Mouse (Mus musculus): ENCODE results near the gene Olfml2b. TPM values are rescaled to one million over a fixed set of nuclear protein-coding genes. Genes with fewer than 3 reads are reported as not detected.

The Olfml2b gene
- polyA plus RNA-seq, 1 experiment from 2014 or later, result 7.2 TPM

DNA sequence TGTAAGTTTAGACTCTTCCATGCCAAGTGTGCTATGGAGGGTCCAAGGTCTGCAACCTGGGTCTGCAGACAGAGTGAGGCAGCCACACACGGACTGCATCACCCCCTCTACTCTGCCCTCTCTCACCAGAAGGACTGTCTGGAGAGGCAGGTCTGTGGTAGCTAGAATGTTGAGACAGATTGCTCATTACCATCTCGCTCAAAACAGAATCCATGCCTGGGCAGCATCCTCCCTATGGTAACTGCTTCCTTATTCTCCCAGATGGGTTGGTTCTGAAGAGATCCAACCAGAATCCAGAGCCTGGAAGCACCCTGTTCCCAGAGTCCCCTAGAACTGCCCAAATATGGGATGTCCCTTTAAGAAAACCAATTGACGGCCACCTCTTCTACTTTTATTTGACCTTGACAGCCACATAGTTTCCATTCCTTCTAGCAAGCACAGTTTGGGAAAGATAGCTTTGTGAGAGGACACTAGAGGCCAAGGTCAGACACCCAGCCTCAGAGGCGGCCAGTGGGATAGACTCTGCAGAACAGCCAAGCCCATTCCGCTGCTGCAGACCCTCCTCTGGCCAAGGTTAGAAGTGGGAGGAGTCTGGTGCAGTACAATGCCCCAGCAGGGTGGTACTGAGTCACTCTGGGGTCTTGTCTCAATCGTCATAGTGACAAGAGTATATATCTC, 6.9 kb downstream of the Olfml2b start:
- no peak overlapping the region for H3K27ac ChIP-seq (replicated peaks; ENCODE audit: low read depth, low read length)
- no peaks in the 10 kb centered on the region for H3K4me1 ChIP-seq (ENCODE audit: control insufficient read depth, insufficient read depth, low read length)
- no peak overlapping the region for H3K9ac ChIP-seq (replicated peaks; ENCODE audit: low read length)
- DNase-seq (ENCODE audit: low spot score) (no peak), ATAC-seq (replicated peaks; ENCODE audit: insufficient number of reproducible peaks, low FRiP score, low TSS enrichment, low read depth) (no peak)
- no peaks in the 10 kb centered on the region for H3K27me3 ChIP-seq (ENCODE audit: control insufficient read depth, insufficient read depth, low read length)
- 66% methylated on average over 6 of the region's 6 CpGs for WGBS
- no peaks in the 10 kb centered on the region for H3K9me3 ChIP-seq (replicated peaks; ENCODE audit: control insufficient read depth, low read length)
- H3K4me3 ChIP-seq (ENCODE audit: low read depth, low read length), result no peak overlapping the region
- H3K4me2 ChIP-seq (ENCODE audit: low read depth, low read length), result no peak overlapping the region
- H3K36me3 ChIP-seq (replicated peaks; ENCODE audit: control insufficient read depth, insufficient read depth, low read depth, low read length), result no peaks in the 10 kb centered on the region

DNA sequence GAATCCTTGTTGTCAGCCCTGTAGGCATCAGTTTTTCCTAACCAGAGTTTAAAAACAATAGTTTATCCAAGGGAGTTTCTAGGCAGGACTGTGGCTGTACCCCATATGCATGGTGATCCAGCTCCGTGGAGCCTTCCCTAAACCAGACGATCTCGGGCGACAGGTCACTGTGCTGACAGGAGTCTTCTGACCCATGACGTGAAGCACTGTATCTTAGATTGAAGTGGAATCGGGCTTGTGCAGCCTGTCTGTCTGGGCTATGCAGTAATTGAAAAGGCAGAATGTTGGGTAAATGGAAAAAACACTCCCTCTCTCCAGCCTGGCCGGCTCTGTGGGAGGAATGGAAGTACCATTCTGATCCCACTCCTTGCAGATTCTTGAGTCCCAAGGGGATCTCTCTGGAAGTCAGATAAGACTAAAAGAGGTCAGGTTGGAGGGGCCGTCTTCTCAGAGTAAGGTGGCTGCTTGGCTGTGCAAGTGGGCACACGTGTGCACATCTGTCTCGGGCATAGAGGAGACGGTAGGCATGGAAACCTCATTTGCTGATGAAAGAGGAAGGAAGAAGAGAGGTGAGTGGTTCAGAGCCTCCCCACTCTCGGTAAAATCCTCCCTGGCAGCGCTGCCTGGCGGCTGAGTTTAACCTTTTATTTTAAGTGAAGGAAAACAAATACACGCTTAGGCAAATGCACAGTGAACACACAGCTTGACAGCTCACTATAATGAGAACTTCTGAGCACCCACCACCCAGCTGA, 7.8 kb downstream of the Olfml2b start:
- no peak for ATAC-seq (replicated peaks; ENCODE audit: insufficient number of reproducible peaks, low FRiP score, low TSS enrichment, low read depth)
- Histone ChIP-seq H3K36me3 (replicated peaks; ENCODE audit: control insufficient read depth, insufficient read depth, low read depth, low read length) (no peaks in the 10 kb centered on the region), H3K4me2 (ENCODE audit: low read depth, low read length) (no peak overlapping the region), H3K27me3 (ENCODE audit: control insufficient read depth, insufficient read depth, low read length) (no peaks in the 10 kb centered on the region), H3K4me1 (ENCODE audit: control insufficient read depth, insufficient read depth, low read length) (no peaks in the 10 kb centered on the region), H3K4me3 (ENCODE audit: low read depth, low read length) (no peak overlapping the region), H3K9ac (replicated peaks; ENCODE audit: low read length) (no peak overlapping the region), H3K9me3 (replicated peaks; ENCODE audit: control insufficient read depth, low read length) (no peaks in the 10 kb centered on the region), H3K27ac (replicated peaks; ENCODE audit: low read depth, low read length) (no peak overlapping the region)
- no peak for DNase-seq (ENCODE audit: low spot score)
- whole genome bisulfite sequencing, result 76% methylated on average over 15 of the region's 15 CpGs

DNA sequence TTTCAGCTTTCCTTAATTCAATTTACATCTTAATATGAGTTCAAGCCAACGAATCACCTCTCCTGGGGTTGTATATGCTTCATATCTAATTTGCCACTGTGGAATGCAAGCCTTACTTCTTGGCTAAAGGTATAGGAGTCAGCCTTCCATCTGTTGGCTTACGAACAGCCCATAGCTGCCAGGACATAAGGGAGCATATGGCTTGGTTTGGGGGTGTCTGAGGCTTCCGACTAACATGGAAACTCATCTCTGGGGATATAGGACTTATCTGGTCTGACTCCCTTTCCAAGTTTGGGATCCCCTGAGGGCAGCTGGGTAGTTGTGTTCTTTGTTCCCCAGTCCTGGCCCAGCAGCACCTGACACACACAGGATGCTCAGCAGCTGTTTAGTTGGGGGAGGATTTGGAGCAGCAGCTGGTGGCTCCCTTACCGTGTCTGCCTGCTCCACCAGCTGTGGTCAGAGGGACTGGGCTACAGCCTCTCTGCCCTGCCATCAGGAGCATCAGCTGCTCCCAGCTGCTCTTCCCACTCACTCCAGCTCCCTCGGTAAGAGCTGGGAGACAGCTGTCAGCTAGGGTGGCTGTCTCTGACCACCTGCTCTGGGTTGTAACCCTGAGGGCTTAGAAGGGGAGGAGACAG, 11.1 kb downstream of the Olfml2b start:
- Histone ChIP-seq H3K4me3 (ENCODE audit: low read depth, low read length) (no peak overlapping the region), H3K4me2 (ENCODE audit: low read depth, low read length) (no peak overlapping the region), H3K36me3 (replicated peaks; ENCODE audit: control insufficient read depth, insufficient read depth, low read depth, low read length) (no peaks in the 10 kb centered on the region), H3K27ac (replicated peaks; ENCODE audit: low read depth, low read length) (no peak overlapping the region), H3K27me3 (ENCODE audit: control insufficient read depth, insufficient read depth, low read length) (no peaks in the 10 kb centered on the region), H3K4me1 (ENCODE audit: control insufficient read depth, insufficient read depth, low read length) (no peaks in the 10 kb centered on the region), H3K9me3 (replicated peaks; ENCODE audit: control insufficient read depth, low read length) (no peaks in the 10 kb centered on the region), H3K9ac (replicated peaks; ENCODE audit: low read length) (no peak overlapping the region)
- DNase-seq (ENCODE audit: low spot score) (no peak), ATAC-seq (replicated peaks; ENCODE audit: insufficient number of reproducible peaks, low FRiP score, low TSS enrichment, low read depth) (peak; percentile 64)
- WGBS, result 58% methylated on average over 5 of the region's 5 CpGs

GRCm38 (mm10) chr1:170656518-170657227, 12.3 kb downstream of the Olfml2b start:
- H3K27me3 ChIP-seq (ENCODE audit: control insufficient read depth, insufficient read depth, low read length), result no peaks in the 10 kb centered on the region
- DNase-seq (ENCODE audit: low spot score), result no peak
- H3K27ac ChIP-seq (replicated peaks; ENCODE audit: low read depth, low read length), result no peak overlapping the region
- 78% methylated on average over 11 of the region's 11 CpGs for WGBS
- no peak overlapping the region for H3K9ac ChIP-seq (replicated peaks; ENCODE audit: low read length)
- H3K4me2 ChIP-seq (ENCODE audit: low read depth, low read length), result no peak overlapping the region
- H3K4me1 ChIP-seq (ENCODE audit: control insufficient read depth, insufficient read depth, low read length), result no peaks in the 10 kb centered on the region
- no peaks in the 10 kb centered on the region for H3K9me3 ChIP-seq (replicated peaks; ENCODE audit: control insufficient read depth, low read length)
- no peak overlapping the region for H3K4me3 ChIP-seq (ENCODE audit: low read depth, low read length)
- H3K36me3 ChIP-seq (replicated peaks; ENCODE audit: control insufficient read depth, insufficient read depth, low read depth, low read length), result no peaks in the 10 kb centered on the region
- ATAC-seq (replicated peaks; ENCODE audit: insufficient number of reproducible peaks, low FRiP score, low TSS enrichment, low read depth), result no peak

DNA sequence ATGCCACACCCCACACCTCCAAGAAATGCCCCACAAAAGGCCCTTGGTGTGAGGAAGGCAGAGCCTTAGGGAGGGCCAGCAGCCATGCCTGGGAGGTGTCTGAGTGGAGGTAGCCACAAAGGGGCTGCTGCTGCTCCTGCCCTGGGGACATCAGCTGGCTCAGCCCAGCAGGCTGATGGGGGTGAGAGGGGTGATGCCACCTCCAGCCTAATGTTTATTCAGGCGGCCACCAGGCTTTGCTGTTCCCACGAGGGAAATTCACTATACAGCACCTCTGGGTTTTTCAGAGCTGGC, 12.8 kb downstream of the Olfml2b start:
- WGBS, result 38% methylated on average over 2 of the region's 2 CpGs
- Histone ChIP-seq H3K4me2 (ENCODE audit: low read depth, low read length) (no peak overlapping the region), H3K9ac (replicated peaks; ENCODE audit: low read length) (no peak overlapping the region), H3K4me1 (ENCODE audit: control insufficient read depth, insufficient read depth, low read length) (no peaks in the 10 kb centered on the region), H3K9me3 (replicated peaks; ENCODE audit: control insufficient read depth, low read length) (no peaks in the 10 kb centered on the region), H3K4me3 (ENCODE audit: low read depth, low read length) (no peak overlapping the region), H3K27ac (replicated peaks; ENCODE audit: low read depth, low read length) (no peak overlapping the region), H3K36me3 (replicated peaks; ENCODE audit: control insufficient read depth, insufficient read depth, low read depth, low read length) (no peaks in the 10 kb centered on the region), H3K27me3 (ENCODE audit: control insufficient read depth, insufficient read depth, low read length) (no peaks in the 10 kb centered on the region)
- ATAC-seq (replicated peaks; ENCODE audit: insufficient number of reproducible peaks, low FRiP score, low TSS enrichment, low read depth), result no peak
- DNase-seq (ENCODE audit: low spot score), result no peak

- Histone ChIP-seq H3K4me2 (ENCODE audit: low read depth, low read length) (no peak overlapping the region), H3K9me3 (replicated peaks; ENCODE audit: control insufficient read depth, low read length) (no peaks in the 10 kb centered on the region), H3K4me1 (ENCODE audit: control insufficient read depth, insufficient read depth, low read length) (no peaks in the 10 kb centered on the region), H3K36me3 (replicated peaks; ENCODE audit: control insufficient read depth, insufficient read depth, low read depth, low read length) (no peaks in the 10 kb centered on the region), H3K27ac (replicated peaks; ENCODE audit: low read depth, low read length) (no peak overlapping the region), H3K4me3 (ENCODE audit: low read depth, low read length) (no peak overlapping the region), H3K9ac (replicated peaks; ENCODE audit: low read length) (no peak overlapping the region), H3K27me3 (ENCODE audit: control insufficient read depth, insufficient read depth, low read length) (no peaks in the 10 kb centered on the region)
- no peak for ATAC-seq (replicated peaks; ENCODE audit: insufficient number of reproducible peaks, low FRiP score, low TSS enrichment, low read depth)
- no peak for DNase-seq (ENCODE audit: low spot score)
- 70% methylated on average over 13 of the region's 13 CpGs for WGBS
Measured at GRCm38 (mm10) chr1:170657643-170658314, 13.4 kb downstream of the Olfml2b start.

DNA sequence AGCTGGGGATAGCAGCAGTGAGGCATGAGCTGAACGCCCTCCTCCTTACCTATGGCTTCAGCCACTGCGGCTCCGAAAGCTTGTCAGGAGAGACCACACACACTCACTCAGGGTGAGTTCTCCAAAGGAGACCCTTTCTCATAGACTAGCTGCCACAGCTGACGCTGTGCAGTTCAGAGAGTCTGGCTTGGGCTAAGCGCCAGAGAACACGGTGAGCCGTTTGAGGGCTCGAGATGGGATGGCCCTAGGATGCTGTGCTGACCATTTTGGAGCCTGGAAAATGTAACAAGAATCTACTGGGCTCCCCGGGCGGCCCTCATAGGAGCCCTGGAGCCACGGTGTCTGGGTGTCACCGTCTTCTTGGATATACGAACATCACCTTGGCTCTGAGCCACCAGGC, 14.9 kb downstream of the Olfml2b start:
- Histone ChIP-seq H3K27me3 (ENCODE audit: control insufficient read depth, insufficient read depth, low read length) (no peaks in the 10 kb centered on the region), H3K9me3 (replicated peaks; ENCODE audit: control insufficient read depth, low read length) (no peaks in the 10 kb centered on the region), H3K36me3 (replicated peaks; ENCODE audit: control insufficient read depth, insufficient read depth, low read depth, low read length) (no peaks in the 10 kb centered on the region), H3K4me2 (ENCODE audit: low read depth, low read length) (no peak overlapping the region), H3K4me1 (ENCODE audit: control insufficient read depth, insufficient read depth, low read length) (no peaks in the 10 kb centered on the region), H3K9ac (replicated peaks; ENCODE audit: low read length) (no peak overlapping the region), H3K4me3 (ENCODE audit: low read depth, low read length) (no peak overlapping the region), H3K27ac (replicated peaks; ENCODE audit: low read depth, low read length) (no peak overlapping the region)
- DNase-seq (ENCODE audit: low spot score), result no peak
- WGBS, result 87% methylated on average over 13 of the region's 13 CpGs
- no peak for ATAC-seq (replicated peaks; ENCODE audit: insufficient number of reproducible peaks, low FRiP score, low TSS enrichment, low read depth)
